Mouse (Mus musculus) midbrain, embryonic 14.5 days (tissue): ENCODE measurements at regions not wholly inside any gene's neighbourhood (a gene's known extent, or its start where the extent isn't known, plus 50 kb on each side); places are given as distances from the start of the nearest gene placed in this dataset.
A peak's percentile ranks its signal among the peaks of the same experiment; 100 is the strongest.

Experiments
- ATAC-seq: fragments of 200-750 bp; cut with Nextera tagmentation; 2 replicates; pipeline ENCODE4 v1.8.0; 2017; ENCODE audit warnings: moderate number of reproducible peaks, moderate library complexity; ENCODE audit not compliant: low FRiP score, low TSS enrichment
- DNase-seq: peaks from one replicate; pipeline ENCODE4 v3.0.0-alpha.2; 2015
- H3K27ac ChIP-seq: fragments of 300-500 bp; sonication (generic); replicated peaks from 2 replicates; pipeline ENCODE4 v1.5.1; 2014; ENCODE audit warnings: mild to moderate bottlenecking, low read depth, low read length, moderate library complexity
- H3K27me3 ChIP-seq: fragments of 300-500 bp; sonication (generic); 2 replicates; pipeline ENCODE4 v1.6.1; 2014; ENCODE audit warnings: low read length, control low read depth, mixed read lengths; ENCODE audit not compliant: control insufficient read depth, insufficient read depth
- H3K36me3 ChIP-seq: fragments of 300-500 bp; sonication (generic); 2 replicates; pipeline ENCODE4 v1.6.1; 2014; ENCODE audit warnings: low read length, control low read depth; ENCODE audit not compliant: control insufficient read depth, insufficient read depth
- H3K4me1 ChIP-seq: fragments of 300-500 bp; sonication (generic); 2 replicates; pipeline ENCODE4 v1.6.1; 2014; ENCODE audit warnings: mild to moderate bottlenecking, antibody characterized with exemption, low read length, control low read depth; ENCODE audit not compliant: control insufficient read depth, insufficient read depth
- H3K4me2 ChIP-seq: fragments of 300-500 bp; sonication (generic); 2 replicates; pipeline ENCODE4 v1.6.1; 2014; ENCODE audit warnings: mild to moderate bottlenecking, low read length, moderate library complexity
- H3K4me3 ChIP-seq: fragments of 300-500 bp; sonication (generic); replicated peaks from 2 replicates; pipeline ENCODE4 v1.5.1; 2014; ENCODE audit warnings: low read depth, low read length
- H3K9ac ChIP-seq: fragments of 300-500 bp; sonication (generic); replicated peaks from 2 replicates; pipeline ENCODE4 v1.6.1; 2014; ENCODE audit warnings: mild to moderate bottlenecking, low read length, moderate library complexity
- H3K9me3 ChIP-seq: fragments of 300-500 bp; sonication (generic); 2 replicates; pipeline ENCODE4 v1.6.1; 2016; ENCODE audit warnings: low read length, control low read depth, mixed read lengths; ENCODE audit not compliant: control insufficient read depth
- WGBS: fragments of 180-500 bp; shearing (Covaris S2); extraction: QIAGEN DNeasy Blood & Tissue Kit; methylation state at CpG from one replicate; pipeline ENCODE4 v1.1.7; 2014; 5-methylcytosine and 5-hydroxymethylcytosine counted together

- Histone ChIP-seq H3K27me3 (no peaks in the 10 kb centered on the region), H3K9ac (no peak overlapping the region), H3K4me1 (no peaks in the 10 kb centered on the region), H3K36me3 (no peaks in the 10 kb centered on the region), H3K27ac (no peak overlapping the region), H3K4me3 (no peak overlapping the region), H3K9me3 (no peaks in the 10 kb centered on the region), H3K4me2 (no peak overlapping the region)
- WGBS = 12% methylated on average over 1 of the region's 1 CpGs
- no peak for ATAC-seq
- peak; percentile 78 for DNase-seq
These were observed 349.5 kb upstream of the Itga1 start for GRCm38 (mm10) chr13:115451244-115451643.

- peak overlapping the region; percentile 35 for H3K4me2 ChIP-seq
- H3K27ac ChIP-seq = no peak overlapping the region
- H3K27me3 ChIP-seq = peaks cover 4% of the 10 kb centered on the region; the same call in 1 of the 2 replicates
- WGBS = 13% methylated on average over 12 of the region's 12 CpGs
- H3K4me1 ChIP-seq = peaks cover 11% of the 10 kb centered on the region; the same call in 1 of the 2 replicates
- H3K9ac ChIP-seq = no peak overlapping the region
- H3K4me3 ChIP-seq = no peak overlapping the region
- DNase-seq (peak; percentile 57), ATAC-seq (peak; percentile 74)
- H3K36me3 ChIP-seq = no peaks in the 10 kb centered on the region
- no peaks in the 10 kb centered on the region for H3K9me3 ChIP-seq
These were observed 325.6 kb upstream of the Itga1 start for GRCm38 (mm10) chr13:115427091-115428033.

- Histone ChIP-seq H3K9ac (no peak overlapping the region), H3K27me3 (peaks cover 4% of the 10 kb centered on the region; the same call in 1 of the 2 replicates), H3K4me3 (no peak overlapping the region), H3K4me2 (no peak overlapping the region), H3K36me3 (no peaks in the 10 kb centered on the region), H3K4me1 (peaks cover 11% of the 10 kb centered on the region; the same call in 1 of the 2 replicates), H3K9me3 (no peaks in the 10 kb centered on the region), H3K27ac (no peak overlapping the region)
- ATAC-seq (peak; percentile 39; the same call in 1 of the 2 replicates), DNase-seq (peak; percentile 42)
- WGBS = 15% methylated on average over 8 of the region's 8 CpGs
These were observed 324.1 kb upstream of the Itga1 start for GRCm38 (mm10) chr13:115425610-115426562.

- Histone ChIP-seq H3K4me3 (no peak overlapping the region), H3K36me3 (no peaks in the 10 kb centered on the region), H3K27ac (no peak overlapping the region), H3K4me1 (peaks cover 11% of the 10 kb centered on the region; the same call in 1 of the 2 replicates), H3K27me3 (peaks cover 4% of the 10 kb centered on the region; the same call in 1 of the 2 replicates), H3K9me3 (no peaks in the 10 kb centered on the region), H3K9ac (no peak overlapping the region), H3K4me2 (no peak overlapping the region)
- DNase-seq (no peak), ATAC-seq (no peak)
- WGBS = 79% methylated on average over 3 of the region's 3 CpGs
These were observed 322.0 kb upstream of the Itga1 start for GRCm38 (mm10) chr13:115423761-115424160.

- H3K4me1 ChIP-seq = 0 out of 2 replicates have a peak, but pooled peaks cover 4% of the 10 kb centered on the region
- H3K27ac ChIP-seq = no peak overlapping the region
- no peaks in the 10 kb centered on the region for H3K9me3 ChIP-seq
- 7% methylated on average over 1 of the region's 1 CpGs for WGBS
- ATAC-seq (no peak; the same call in 1 of the 2 replicates), DNase-seq (peak; percentile 34)
- no peak overlapping the region for H3K4me2 ChIP-seq
- peaks cover 8% of the 10 kb centered on the region; the same call in 1 of the 2 replicates for H3K27me3 ChIP-seq
- no peaks in the 10 kb centered on the region for H3K36me3 ChIP-seq
- H3K4me3 ChIP-seq = no peak overlapping the region
- H3K9ac ChIP-seq = no peak overlapping the region
These were observed 319.7 kb upstream of the Itga1 start for GRCm38 (mm10) chr13:115421483-115421882.

- DNase-seq (no peak), ATAC-seq (no peak; the same call in 1 of the 2 replicates)
- WGBS = 55% methylated on average over 4 of the region's 4 CpGs
- H3K4me3 ChIP-seq = no peak overlapping the region
- no peak overlapping the region for H3K4me2 ChIP-seq
- H3K4me1 ChIP-seq = no peaks in the 10 kb centered on the region
- no peaks in the 10 kb centered on the region for H3K36me3 ChIP-seq
- no peaks in the 10 kb centered on the region for H3K9me3 ChIP-seq
- H3K27me3 ChIP-seq = peaks cover 4% of the 10 kb centered on the region; the same call in 1 of the 2 replicates
- no peak overlapping the region for H3K27ac ChIP-seq
- no peak overlapping the region for H3K9ac ChIP-seq
These were observed 316.1 kb upstream of the Itga1 start for GRCm38 (mm10) chr13:115417829-115418228.

- no peak overlapping the region for H3K4me3 ChIP-seq
- H3K4me1 ChIP-seq = no peaks in the 10 kb centered on the region
- 64% methylated on average over 9 of the region's 9 CpGs for WGBS
- no peak for ATAC-seq
- no peak overlapping the region for H3K4me2 ChIP-seq
- H3K9me3 ChIP-seq = no peaks in the 10 kb centered on the region
- H3K36me3 ChIP-seq = no peaks in the 10 kb centered on the region
- peaks cover 4% of the 10 kb centered on the region; the same call in 1 of the 2 replicates for H3K27me3 ChIP-seq
- DNase-seq = no peak
- no peak overlapping the region for H3K27ac ChIP-seq
- no peak overlapping the region for H3K9ac ChIP-seq
These were observed 312.2 kb upstream of the Itga1 start for GRCm38 (mm10) chr13:115413721-115414531.

GRCm38 (mm10) chr13:115405916-115406315, 304.2 kb upstream of the Itga1 start:
- Histone ChIP-seq H3K4me2 (no peak overlapping the region), H3K27ac (no peak overlapping the region), H3K4me1 (no peaks in the 10 kb centered on the region), H3K27me3 (no peaks in the 10 kb centered on the region), H3K9me3 (no peaks in the 10 kb centered on the region), H3K9ac (no peak overlapping the region), H3K4me3 (no peak overlapping the region), H3K36me3 (no peaks in the 10 kb centered on the region)
- 77% methylated on average over 1 of the region's 1 CpGs for WGBS
- ATAC-seq (no peak), DNase-seq (no peak)
